In genomic region chr16:94588171-94588570, GRCm38 (mm10) we compare ENCODE assay signal across 11 mouse cellular contexts. TPM values are rescaled to one million over a fixed set of nuclear protein-coding genes. Genes with fewer than 3 reads are reported as not detected.
A peak's percentile ranks its signal among the peaks of the same experiment; 100 is the strongest.
DNase-seq lines count a peak whose midpoint lies in the region; ATAC-seq lines count a peak whose summit lies in the region.
"Had no signal": no experiment of that assay in that cellular context is flagged by ENCODE, and none has a peak within 500 bp of the region (broad histone marks: within the 10 kb centered on the region; RNA-seq: fewer than 3 reads in every experiment).

No protein-coding gene starts in this region.

- WGBS in heart, embryonic 10.5 days: 67% methylated on average over 8 of the region's 8 CpGs
- WGBS in lung, embryonic 15.5 days: 64% methylated on average over 8 of the region's 8 CpGs
- WGBS in neural tube, embryonic 15.5 days: 55% methylated on average over 8 of the region's 8 CpGs
- 49% methylated on average over 8 of the region's 8 CpGs for WGBS in kidney, embryonic 14.5 days

- peak; percentile 57 for DNase-seq in heart, embryonic 10.5 days (ENCODE audit: low spot score)
- no peak for DNase-seq in heart, postnatal 10 days
- DNase-seq in lung, postnatal 4 days: no peak
- peak; percentile 48 for DNase-seq in cerebellum, adult 9-11 months
- DNase-seq: heart, adult 2 months; kidney, adult 8-10 months; lung, postnatal 36 days; thymus, postnatal 14 days had no signal

- 0 out of 2 replicates have a peak, but pooled peaks have one; percentile 49 for ATAC-seq in lung, embryonic 15.5 days (ENCODE audit: borderline replicate concordance, extremely low read depth, low FRiP score, low TSS enrichment)
- ATAC-seq in neural tube, embryonic 15.5 days (ENCODE audit: low FRiP score): 0 out of 2 replicates have a peak, but pooled peaks have one; percentile 10
- no peak for ATAC-seq in kidney, embryonic 14.5 days (ENCODE audit: low FRiP score, low TSS enrichment)

- H3K27me3 ChIP-seq in heart, embryonic 10.5 days (ENCODE audit: insufficient read depth, poor library complexity, severe bottlenecking): no peaks in the 10 kb centered on the region
- H3K27me3 ChIP-seq in lung, embryonic 15.5 days: no peaks in the 10 kb centered on the region
- H3K27me3 ChIP-seq in neural tube, embryonic 15.5 days (replicated peaks): no peaks in the 10 kb centered on the region
- H3K27me3 ChIP-seq in kidney, embryonic 14.5 days (ENCODE audit: control insufficient read depth, insufficient read depth, low read length): no peaks in the 10 kb centered on the region

- H3K27ac ChIP-seq in heart, embryonic 10.5 days: no peak overlapping the region
- no peak overlapping the region for H3K27ac ChIP-seq in lung, embryonic 15.5 days
- no peak overlapping the region; the same call in 1 of the 2 replicates for H3K27ac ChIP-seq in neural tube, embryonic 15.5 days (replicated peaks)
- H3K27ac ChIP-seq in kidney, embryonic 14.5 days (ENCODE audit: low read depth, low read length): no peak overlapping the region
- H3K27ac ChIP-seq: heart, adult 2 months had no signal

- no peak overlapping the region for H3K4me3 ChIP-seq in heart, embryonic 10.5 days
- no peak overlapping the region for H3K4me3 ChIP-seq in lung, embryonic 15.5 days
- no peak overlapping the region for H3K4me3 ChIP-seq in neural tube, embryonic 15.5 days (replicated peaks)
- H3K4me3 ChIP-seq in kidney, embryonic 14.5 days (ENCODE audit: low read length): no peak overlapping the region
- H3K4me3 ChIP-seq: heart, adult 2 months had no signal

- intact Hi-C loops in heart, postnatal 10 days (cut with DNase I): no loop called here

- peaks cover 88% of the 10 kb centered on the region for H3K4me1 ChIP-seq in heart, embryonic 10.5 days
- H3K4me1 ChIP-seq in lung, embryonic 15.5 days: peaks cover 60% of the 10 kb centered on the region
- H3K4me1 ChIP-seq in neural tube, embryonic 15.5 days: peaks cover 75% of the 10 kb centered on the region
- H3K4me1 ChIP-seq in kidney, embryonic 14.5 days (ENCODE audit: control insufficient read depth, insufficient read depth, low read length): peaks cover 34% of the 10 kb centered on the region

- no peak overlapping the region for H3K9ac ChIP-seq in lung, embryonic 15.5 days
- no peak overlapping the region for H3K9ac ChIP-seq in neural tube, embryonic 15.5 days (replicated peaks)
- no peak overlapping the region for H3K9ac ChIP-seq in kidney, embryonic 14.5 days (ENCODE audit: low read depth, low read length)

- no peaks in the 10 kb centered on the region for H3K9me3 ChIP-seq in heart, embryonic 10.5 days
- no peaks in the 10 kb centered on the region for H3K9me3 ChIP-seq in lung, embryonic 15.5 days
- no peaks in the 10 kb centered on the region for H3K9me3 ChIP-seq in neural tube, embryonic 15.5 days (replicated peaks)
- no peaks in the 10 kb centered on the region for H3K9me3 ChIP-seq in kidney, embryonic 14.5 days (ENCODE audit: control insufficient read depth, low read length)

- H3K36me3 ChIP-seq in heart, embryonic 10.5 days: no peaks in the 10 kb centered on the region
- no peaks in the 10 kb centered on the region for H3K36me3 ChIP-seq in lung, embryonic 15.5 days
- no peaks in the 10 kb centered on the region for H3K36me3 ChIP-seq in neural tube, embryonic 15.5 days
- H3K36me3 ChIP-seq in kidney, embryonic 14.5 days (ENCODE audit: control insufficient read depth, insufficient read depth, low read length): no peaks in the 10 kb centered on the region

- H3K4me2 ChIP-seq in lung, embryonic 15.5 days: no peak overlapping the region
- no peak overlapping the region for H3K4me2 ChIP-seq in neural tube, embryonic 15.5 days
- no peak overlapping the region for H3K4me2 ChIP-seq in kidney, embryonic 14.5 days (replicated peaks; ENCODE audit: low read depth, low read length)

RNA-seq across cellular contexts. Expression of gene Dyrk1a, which starts 18.4 kb away (rescaled TPM):
- 7.7 and 8.1 TPM in 2 replicates for polyA plus RNA-seq in heart, embryonic 10.5 days (2016; fragmentation: Nextera tagmentation; extraction: Ambion mirVana)
- 10 to 100 TPM; 86.2 to 99.2 TPM for total RNA-seq in heart, postnatal 10 days (2021)
- polyA plus RNA-seq in lung, embryonic 15.5 days (2015; fragmentation: Nextera tagmentation; extraction: Ambion mirVana): 7.8 and 8.0 TPM in 2 replicates
- 8.9 and 9.5 TPM in 2 replicates for polyA plus RNA-seq in neural tube, embryonic 15.5 days (2015; fragmentation: Nextera tagmentation; extraction: Ambion mirVana)
- polyA plus RNA-seq in kidney, embryonic 14.5 days (2014; fragmentation: Nextera tagmentation; extraction: Ambion mirVana): 13.3 and 18.2 TPM in 2 replicates

Comparison
In these comparisons a context has a peak if more than half of its experiments do, and no peak if none do; other contexts are left out.
1. DNase-seq: peak in heart, embryonic 10.5 days (single experiment) and cerebellum, adult 9-11 months (single experiment); none in heart, postnatal 10 days (0 of 2) and lung, postnatal 4 days (0 of 2).